Mouse (Mus musculus) bone marrow macrophage, adult 2 months (primary cell): ENCODE data around the gene Cd72.

Experiments used
- CTCF ChIP-seq: IDR thresholded peaks from 2 replicates; pipeline ENCODE4 v1.5.1; 2012; ENCODE audit warnings: low read depth, mild to moderate bottlenecking, low read length, moderate library complexity
- POLR2A ChIP-seq: IDR thresholded peaks from 2 replicates; pipeline ENCODE4 v1.6.1; 2012; ENCODE audit warnings: mild to moderate bottlenecking, low read depth, low read length, borderline replicate concordance

DNA sequence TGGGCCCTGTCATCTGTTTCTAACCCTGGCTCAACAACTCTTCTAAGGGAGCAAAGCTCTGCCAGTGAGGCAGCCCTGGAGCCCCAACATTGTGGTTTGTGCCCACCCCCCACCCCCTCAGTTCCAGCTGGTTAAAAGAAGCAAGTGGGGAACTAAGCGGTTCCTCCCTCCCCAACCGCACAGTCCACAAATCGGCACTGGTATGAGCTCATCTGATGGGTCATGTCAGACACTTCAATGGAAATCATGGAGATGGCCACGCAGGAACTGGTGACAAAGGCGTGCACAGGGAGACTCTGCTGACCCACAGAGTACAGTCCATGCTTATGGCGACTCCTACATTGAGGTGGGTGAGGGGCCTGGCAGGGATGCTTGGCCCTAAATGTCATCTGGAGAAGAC is 11.5 kb upstream of the Cd72 start:
- TF ChIP-seq CTCF = no peak
- TF ChIP-seq POLR2A = no peak
